Mouse (Mus musculus) cerebellum, postnatal 4 days (tissue): ENCODE measurements around the gene Gba2.
"Not testable (repeated sequence)": the region's sequence is repeated elsewhere in the genome, so short reads cannot be mapped to it uniquely, and the experiment has no call there.

Source experiments
- DNase-seq, 2 experiments: peaks; one replicate each; pipeline ENCODE4 v3.0.0; 2022; ENCODE audit warnings: low spot score in 2 of 2, mixed read lengths in 1 of 2

Gene Gba2

DNA sequence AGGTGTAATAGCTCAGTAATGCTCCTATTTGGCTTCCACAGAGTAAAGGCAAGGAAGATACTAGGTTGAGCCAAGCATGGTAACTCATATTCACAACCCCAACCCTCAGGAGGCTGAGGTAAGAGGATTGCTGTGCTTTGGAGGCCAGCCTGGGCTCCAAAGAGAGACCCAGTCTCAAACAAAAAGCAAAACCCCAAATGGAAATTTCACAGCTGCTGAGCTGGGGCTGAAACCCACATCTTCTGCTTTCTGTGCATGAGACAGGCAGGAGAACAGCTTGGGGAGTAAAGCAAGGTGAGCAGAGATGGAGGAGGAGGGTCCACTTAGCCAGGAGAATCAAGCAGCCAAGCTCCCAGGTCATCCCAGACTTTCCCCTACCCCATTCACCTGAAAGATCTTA is 24.8 kb downstream of the Gba2 start:
- no peak for DNase-seq

DNA sequence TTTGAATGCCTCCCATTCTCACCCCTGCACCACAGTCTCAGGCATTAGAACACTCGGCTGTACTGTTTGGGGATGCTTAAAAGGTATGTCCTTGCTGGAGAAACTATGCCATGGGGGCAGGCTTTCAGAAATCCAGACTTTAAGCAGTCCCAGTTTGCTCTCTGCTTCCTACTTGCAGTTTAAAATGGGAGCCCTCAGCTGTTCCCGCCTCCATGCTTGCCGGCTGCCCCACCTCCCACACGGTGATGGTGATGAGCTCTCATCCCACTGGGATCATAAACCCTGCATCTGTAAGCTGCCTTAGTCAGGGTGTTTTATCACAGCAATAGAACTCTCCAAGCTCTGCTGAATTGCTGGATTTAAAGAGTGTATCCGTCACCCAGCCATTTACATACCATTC is 26.2 kb downstream of the Gba2 start:
- no peak for DNase-seq

DNA sequence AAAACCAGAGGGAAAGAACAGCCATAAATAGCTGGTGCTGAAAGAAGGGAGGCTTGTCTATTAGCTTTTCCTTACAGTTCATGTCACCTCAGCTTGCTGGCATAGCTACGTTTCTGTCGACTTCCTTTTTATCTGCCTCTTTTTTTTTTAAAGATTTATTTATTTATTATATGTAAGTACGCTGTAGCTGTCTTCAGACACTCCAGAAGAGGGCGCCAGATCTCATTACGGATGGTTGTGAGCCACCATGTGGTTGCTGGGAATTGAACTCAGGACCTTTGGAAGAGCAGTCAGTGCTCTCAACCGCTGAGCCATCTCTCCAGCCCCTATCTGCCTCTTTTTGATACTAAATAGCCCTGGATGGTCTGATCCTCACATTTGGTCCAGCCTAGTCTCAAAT is 26.8 kb downstream of the Gba2 start:
- not testable (repeated sequence) for DNase-seq

DNA sequence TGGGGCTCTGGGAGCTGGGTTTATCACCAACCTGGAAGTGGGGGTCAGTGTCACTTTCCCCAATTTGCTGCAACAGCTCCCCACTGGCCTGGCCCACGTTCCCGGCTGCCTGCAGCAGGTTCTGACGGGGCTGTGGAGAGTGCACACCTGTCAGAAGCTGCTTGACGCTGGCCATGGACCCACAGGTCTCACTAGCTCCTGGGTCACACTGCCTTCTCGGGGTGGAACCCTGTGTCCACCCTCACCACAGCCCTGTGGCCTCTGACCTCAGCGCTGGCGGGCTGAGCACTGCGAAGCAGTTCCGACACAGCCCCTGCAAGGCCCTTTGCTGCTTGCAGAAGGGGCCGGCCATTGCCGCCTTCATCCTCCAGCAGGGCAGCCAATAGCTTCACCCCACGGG is 29.6 kb downstream of the Gba2 start:
- no peak for DNase-seq

DNA sequence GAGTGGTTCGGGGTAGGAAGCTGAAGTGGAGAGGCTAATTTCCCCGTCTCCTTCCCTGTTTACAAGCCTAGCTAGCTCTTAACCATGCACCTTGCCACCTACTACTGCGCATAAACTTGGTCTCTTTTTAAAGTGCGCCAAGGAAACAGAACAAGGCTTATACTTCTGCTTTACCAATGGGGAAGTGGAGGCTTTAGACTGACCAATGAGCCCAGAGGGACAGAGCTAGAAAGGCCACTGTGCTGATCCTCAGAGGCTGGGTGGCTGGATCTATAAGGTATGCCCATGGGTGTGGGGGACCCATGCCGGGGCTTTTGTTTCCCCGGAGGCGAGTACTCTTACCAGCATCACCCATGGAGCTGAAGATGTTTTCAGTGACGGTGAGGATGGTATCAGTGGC is 31.5 kb downstream of the Gba2 start:
- DNase-seq: no peak

DNA sequence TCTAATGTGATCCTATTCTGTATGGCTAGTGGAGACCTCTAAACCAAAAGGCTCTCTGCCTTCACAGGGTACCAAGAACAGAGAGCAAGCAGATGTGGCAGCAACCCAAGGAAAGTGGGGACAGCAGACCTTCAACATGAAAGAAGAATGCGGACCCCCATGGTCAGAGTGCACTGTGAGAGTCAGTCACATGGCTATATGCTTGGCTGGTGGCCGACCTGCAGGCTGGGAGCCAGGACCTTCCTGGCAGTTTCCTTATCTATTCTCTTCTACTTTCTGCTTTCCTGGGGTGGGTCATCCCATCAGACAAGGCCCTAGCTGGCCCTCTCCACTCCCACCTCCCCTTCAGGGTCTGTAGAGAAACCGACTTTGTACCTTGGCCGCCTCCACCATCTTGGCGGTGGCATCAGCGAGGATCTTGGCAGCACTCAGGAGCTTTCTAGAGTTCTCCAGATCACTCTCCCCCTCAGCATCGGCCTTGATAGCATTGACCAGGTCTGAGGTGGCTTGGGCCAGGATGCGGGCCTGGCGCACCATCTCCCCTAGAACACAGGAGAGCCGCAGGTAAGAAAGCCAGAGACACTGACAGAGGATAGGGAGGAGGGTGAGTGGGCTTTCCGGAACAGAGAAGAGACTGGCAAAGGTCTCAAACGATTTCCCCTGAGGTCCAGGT is 32.2 kb downstream of the Gba2 start:
- no peak for DNase-seq

DNA sequence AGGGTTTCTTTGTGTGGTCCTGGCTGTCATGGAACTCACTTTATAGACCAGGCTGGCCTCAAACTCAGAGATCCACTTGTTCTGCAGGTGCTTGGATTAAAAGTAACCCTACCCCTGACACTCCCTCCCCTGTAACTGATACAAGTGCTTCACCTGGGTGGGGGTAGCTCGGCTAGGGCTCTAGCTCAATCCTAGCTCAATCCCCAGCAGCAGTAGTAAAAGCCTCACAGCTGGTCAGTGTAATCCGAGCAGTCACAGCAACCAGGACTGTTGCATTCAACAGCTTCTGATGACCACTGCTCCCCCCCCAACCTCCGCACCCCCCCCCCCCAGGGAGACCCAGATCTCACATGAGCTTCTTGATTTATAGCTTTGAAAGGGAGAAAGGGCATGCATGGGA is 36.6 kb downstream of the Gba2 start:
- DNase-seq: no peak

DNA sequence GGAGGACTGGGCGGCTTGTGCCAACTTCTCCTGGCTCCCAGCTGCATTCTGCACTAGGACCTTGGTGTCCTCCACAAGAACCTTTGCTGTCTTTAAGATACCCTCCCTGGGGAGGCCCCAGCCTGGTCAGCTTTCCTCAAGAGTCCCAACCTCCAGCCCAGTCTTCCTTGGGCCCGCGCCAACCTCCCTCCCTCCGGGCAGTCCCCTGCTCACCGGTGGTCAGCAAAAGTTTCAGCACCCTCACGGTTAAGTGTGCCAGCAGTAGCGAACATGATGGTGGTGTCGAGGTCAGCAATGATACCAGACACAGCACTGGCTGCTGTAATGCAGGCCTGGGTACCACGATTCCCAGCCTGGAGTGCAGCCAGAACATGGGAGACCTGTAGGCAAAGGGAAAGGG is 42.6 kb downstream of the Gba2 start:
- no peak for DNase-seq

DNA sequence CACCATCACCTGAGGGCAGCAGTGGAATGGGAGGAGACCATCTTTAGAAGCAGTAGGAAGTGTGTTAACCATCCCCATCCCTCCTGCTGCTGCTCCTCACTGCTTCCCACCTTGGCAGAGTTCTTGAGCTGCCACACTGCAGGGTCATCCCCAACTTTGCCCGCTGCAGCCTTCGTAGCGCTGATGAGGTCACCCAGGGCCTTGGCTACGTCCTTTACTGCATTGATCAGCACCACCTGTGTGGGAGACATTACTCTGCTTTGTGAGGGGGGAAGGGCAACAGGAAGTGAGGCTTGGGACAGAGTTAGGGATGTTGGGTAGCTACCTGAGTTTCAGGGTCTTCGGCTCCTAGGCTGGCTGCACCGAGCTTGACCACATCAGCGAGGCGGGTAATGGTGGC is 43.0 kb downstream of the Gba2 start:
- DNase-seq: no peak

DNA sequence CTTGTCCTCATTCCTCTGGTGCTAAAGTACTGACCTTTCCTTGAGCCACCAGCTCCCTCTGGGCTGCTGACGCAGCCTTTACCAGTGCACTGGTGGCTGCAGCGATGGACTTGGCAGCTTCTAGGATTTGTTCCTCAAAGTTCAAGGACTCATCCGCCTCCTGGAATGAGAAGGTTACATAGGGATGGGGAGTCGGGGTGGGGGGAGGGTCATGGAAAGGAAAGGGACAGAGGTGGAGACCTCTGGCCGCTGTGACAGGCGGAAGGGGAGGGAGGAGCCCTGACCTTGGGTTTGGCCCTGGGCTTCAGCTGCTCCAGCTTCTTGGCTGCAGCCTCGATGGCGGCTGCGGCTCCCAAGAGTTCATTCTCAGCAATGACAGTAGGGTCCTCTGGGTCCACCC is 45.4 kb downstream of the Gba2 start:
- no peak for DNase-seq

DNA sequence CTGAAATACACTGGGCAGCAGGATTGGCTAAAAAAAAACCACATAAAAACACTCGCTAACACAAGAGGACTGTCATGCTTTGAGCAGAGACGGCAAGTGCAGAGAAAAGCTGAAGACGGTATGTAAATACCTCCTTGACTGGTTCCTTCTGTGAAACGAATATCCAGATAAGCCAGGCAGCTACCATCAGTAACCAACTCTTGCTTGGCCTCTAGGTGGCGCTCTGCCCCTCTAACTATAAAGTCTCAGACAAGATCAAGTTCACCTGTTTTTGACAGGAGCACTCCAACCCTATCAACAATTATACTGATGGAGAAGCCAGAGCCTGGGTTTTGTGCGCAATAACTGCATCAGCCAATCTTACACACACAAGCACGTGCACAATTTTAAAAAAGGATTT is 48.1 kb downstream of the Gba2 start:
- DNase-seq: peak; percentile 49 to 71

DNA sequence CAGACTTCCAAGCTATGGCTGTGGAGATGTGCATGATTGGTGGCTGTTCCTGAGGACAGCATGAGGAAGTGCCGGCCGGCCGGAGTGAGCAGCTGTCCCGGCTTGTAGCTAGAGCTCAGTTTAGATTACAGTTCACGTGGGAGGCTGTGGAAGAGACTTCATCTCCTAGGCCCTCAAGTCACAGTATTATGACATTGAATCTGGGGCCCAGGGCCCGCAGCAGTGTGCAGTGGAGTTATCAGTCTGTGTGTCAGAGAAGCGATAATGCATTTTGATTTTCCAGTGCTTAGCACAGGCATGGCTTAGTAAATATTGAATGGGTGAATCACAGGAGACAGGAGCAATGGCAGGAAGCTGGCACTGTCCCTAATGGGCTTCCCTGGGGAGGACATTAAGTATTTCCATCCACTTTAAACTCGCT is 48.6 kb downstream of the Gba2 start:
- no peak for DNase-seq

DNA sequence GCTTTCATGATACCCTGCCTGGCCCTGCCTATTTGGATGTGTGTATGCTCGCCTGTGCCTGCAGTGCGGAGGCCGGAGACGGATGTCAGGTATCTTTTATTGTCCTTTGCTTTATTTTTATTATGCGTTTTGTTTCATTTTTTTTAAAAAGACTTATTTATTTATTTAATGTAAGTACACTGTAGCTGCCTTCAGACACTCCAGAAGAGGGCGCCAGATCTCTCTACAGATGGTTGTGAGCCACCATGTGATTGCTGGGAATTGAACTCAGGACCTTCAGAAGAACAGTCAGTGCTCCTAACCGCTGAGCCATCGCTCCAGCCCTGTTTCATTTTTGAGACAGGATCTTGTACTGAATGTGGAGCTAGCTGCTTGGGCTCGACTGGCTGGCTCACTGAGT is 50.2 kb downstream of the Gba2 start:
- DNase-seq: no peak

DNA sequence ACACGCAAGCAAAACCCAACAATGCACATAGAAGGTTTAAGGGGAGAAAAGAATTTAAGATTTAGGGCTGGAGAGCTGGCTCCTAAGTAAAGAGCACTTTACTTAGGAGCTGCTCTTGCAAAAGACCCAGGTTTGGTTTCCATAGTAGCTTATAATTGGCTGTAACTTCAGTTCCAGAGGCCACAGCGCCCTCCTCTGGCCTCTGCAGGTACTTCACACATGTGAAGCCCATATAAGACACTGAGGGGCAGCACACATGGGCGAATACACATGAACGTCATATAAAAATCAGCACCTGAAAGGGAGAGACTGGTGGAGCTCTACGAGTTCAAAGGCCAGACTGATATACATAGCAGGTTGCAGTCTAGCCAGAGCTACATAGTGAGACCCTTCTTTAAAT is 50.8 kb downstream of the Gba2 start:
- DNase-seq: no peak

DNA sequence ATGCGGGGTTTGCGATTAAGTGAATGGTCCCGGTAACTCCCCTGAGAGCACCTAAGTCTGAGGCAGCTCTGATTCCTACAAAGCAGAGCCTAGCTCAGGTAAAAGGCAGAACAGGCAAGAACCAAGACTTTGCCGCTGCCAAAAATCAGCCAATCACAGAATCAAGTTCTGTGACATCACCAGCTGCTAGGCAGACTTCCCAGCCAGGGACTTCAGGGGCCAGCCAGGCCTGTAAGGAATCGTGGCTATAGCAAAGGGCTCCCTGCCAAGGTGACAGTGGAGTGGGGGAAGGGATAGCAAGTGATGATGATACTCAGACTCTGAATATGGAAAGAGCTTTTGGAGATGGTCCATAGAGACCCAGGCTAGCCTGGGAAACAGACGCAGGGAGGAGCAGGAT is 58.7 kb downstream of the Gba2 start:
- peak; percentile 90 to 95 for DNase-seq

DNA sequence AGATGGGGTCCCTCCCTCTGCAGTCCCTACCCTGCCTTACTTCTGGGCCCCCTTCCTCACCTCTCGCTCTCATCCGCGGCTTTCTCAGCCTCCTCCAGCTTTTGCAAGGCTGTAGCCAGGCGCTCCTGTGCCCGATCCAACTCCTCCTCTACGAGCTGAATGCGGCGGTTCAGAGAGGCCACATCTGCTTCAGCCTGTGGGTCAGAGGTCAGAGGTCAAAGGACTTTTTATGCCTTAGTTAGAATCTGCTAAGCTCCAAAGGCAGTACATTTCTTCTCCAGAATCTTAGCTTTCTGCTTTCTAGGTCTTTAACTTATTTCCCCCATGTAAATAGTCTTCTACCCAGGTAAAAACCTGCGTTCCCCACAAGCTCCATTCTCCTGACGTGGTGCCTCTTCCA is 59.1 kb downstream of the Gba2 start:
- DNase-seq: no peak
